Mouse (Mus musculus): ENCODE data around the gene Samd8.

Gene Samd8

DNA sequence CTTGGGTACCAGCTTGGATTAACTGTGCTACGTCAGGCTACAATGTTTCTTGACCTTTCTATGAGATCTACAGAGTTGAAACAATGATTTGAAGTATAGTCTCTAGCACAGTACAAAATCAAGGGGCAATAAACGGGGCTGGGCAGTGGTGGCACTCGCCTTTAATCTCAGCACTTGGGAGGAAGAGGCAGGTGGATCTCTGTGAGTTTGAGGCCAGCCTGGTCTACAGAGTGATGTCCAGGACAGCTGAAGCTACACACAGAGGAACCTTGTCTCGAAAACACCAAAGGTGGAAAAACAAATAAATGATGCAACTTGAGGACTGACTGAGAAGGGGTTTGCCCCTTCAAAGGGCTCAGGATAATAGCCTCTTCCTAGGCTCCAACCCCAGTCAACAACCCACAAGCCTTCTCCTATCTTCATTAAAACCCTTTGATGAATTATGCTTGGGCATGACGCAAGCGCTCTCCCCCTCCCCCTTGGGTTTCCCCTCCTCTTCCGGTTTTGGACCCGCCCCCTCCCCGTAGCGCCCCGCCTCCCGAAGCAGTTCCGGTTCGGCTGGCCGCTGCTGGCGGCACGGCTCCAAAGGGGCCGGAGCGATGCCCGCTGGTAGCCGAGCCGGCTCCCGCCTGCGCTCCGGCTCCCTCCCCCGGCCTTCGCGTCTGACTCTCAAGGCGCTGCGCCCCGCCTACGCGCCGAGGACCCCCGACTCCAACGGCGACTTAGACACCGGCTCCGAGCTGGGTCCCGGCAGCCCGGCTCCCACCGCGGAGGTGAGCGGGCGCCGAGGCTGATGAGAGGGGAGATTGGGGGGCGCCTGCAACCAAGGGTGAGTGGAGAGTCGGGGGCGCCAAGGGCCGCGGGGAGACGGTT lies at the start of gene Samd8:
Gene Samd8, plus strand, starts transcription at position 524 of the 873 bp plus-strand sequence.
- DNase-seq, result peak; percentile 79

DNA sequence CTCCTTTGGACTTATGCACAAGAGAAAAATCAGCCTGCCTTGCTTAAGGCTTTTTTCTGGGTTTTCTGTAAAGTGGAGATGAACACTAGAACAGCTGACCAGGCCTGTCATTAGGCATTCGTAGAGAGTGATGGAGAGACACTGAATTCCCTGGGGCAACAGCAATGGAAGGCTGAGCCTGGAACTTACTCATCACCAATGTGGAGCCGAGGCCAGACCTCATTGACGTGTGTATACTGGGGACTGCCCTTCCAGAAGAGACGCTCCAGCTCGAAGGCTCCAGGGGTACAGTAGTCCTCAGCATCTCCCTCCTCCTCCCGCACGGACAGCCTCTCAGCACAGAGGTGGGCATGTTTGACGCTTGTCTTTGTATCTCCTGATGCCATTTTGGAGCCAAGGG lies 47.6 kb upstream of the Samd8 start:
- DNase-seq, result no peak

- no peak for DNase-seq
Measured at GRCm38 (mm10) chr14:21703255-21703654, 47.1 kb upstream of the Samd8 start.

DNA sequence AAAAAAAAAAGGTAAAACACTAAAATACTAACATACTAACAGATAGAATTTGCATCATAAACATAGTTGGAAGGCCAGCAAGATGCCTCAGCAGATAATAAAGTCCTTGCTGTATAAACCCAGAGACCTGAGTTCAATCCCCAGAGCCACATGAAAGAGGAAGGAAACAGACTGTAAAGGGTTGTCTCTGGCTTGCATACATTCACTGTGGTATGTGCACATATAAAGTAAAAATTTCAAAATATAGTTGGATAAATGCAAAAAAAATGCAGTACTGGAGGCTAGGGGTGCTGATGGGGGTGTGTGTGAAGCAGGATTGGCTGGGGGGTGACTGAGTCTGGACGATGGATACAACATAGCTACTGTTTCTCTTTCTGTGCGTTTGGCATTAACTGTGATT lies 44.9 kb upstream of the Samd8 start:
- DNase-seq, result no peak

GRCm38 (mm10) chr14:21706759-21707571 lies 43.4 kb upstream of the Samd8 start:
- DNase-seq, result no peak

DNA sequence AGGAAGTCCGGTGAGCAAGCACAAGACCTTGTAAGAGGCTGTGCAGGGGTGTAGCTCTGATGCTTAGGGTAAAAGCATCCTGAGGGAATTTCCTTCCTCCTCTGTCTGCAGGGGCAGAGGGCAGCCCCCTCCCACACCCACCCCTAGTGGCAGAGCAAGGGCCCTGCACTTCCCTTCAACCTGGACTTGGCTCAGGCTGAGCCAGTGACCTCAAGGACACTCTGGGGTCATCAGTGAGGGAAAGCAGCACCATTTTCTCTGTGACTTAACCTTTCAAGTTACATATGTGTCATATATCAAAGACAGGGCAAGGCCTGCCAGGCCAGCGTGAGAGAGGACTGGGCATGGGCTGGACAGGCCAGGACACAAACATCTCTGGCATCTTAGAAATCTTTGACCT lies 40.8 kb upstream of the Samd8 start:
- no peak for DNase-seq

GRCm38 (mm10) chr14:21711231-21711630 lies 39.1 kb upstream of the Samd8 start:
- no peak for DNase-seq

DNA sequence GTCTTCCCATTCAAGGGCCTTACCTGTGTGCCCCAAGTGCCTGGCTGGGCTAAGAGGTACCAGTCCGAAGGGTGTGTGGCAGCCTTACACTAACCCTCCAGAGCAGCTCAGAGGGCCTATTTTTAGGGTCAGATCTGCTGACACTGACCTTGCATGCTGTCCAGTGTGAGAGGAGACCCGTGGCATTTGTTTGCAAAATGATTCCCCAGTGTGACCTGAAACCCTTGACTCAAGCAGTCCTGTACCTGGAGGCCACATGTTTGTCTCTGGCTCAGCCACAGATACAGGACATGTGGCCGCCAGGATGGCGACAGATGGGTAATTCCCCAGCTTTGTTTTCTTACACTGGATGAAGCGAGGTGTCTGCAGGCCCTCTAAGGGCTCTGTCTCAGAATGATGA lies 35.8 kb upstream of the Samd8 start, which contains the start of gene Dupd1:
Gene Dupd1, minus strand, starts transcription at position 91 of the 400 bp plus-strand sequence.
- no peak for DNase-seq

GRCm38 (mm10) chr14:21719646-21720383 lies 30.5 kb upstream of the Samd8 start:
- DNase-seq, result no peak

GRCm38 (mm10) chr14:21720430-21721205 lies 29.7 kb upstream of the Samd8 start:
- no peak for DNase-seq

DNA sequence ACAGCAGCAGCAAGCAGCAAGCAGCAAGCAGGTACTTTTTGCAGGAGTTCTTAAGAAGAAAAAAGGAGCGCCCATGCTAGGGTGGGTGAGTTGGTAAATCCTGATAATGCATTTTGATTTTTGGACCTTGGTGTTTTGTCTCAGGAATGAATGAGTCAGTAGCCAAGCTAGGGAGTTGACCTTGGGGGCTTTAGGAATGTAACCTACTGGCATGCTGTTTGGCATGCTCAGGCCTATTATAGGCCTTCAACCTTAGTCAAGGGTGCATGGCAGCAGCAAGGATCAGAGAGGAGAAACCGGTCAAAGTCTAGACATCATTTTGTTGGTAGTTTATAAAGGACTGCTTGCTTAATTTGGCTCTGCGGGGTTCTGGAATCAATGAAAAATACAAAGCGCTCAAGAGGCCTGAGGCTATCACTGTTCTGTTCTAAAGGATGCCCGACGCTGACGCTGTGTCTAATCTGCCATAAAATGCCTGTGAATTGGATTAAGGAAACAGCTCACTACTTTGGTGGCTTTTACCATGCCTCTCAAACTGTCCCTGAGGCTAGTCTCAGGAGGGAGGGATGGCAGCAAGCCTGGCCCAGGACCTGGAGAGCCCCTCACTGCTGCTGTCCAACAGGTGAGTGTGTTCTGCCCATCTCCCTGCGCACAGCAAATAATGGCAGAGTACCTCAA lies 28.2 kb upstream of the Samd8 start:
- no peak for DNase-seq

DNA sequence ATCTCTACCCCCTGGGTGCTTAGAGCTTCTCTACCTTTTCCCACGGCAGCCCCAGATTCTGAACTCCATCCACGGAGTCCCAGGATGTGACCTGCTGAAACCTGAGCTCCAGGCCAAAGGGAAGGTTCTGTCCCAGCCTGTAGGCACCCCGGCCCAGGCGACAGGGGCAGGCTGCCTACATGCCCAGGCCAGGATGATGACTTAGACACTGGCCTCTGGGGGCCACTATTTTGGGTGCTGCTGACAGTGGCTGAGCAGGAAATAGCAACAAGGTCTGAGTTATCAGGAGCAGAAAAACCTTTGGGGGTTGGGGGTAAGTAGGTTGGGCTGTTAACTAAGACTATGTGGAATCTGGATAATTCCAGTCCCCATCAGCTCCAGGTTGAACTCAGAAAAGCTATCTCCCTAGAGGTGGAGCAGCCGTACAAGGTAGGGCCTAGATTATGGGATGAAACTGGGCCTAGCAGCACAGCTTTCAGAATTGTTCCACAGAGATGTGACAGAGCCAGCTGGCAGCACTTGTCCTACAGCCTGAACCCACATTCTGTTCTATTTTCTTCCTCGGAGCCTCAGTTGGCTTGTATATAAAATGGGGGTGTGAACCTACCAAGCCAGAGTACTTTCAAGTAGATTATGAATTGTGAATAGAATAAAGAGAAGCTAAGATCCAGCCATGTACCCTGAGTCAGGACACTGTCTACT lies 21.1 kb upstream of the Samd8 start:
- DNase-seq, result no peak

- no peak for DNase-seq
Measured at GRCm38 (mm10) chr14:21729936-21730335, 20.4 kb upstream of the Samd8 start.

DNA sequence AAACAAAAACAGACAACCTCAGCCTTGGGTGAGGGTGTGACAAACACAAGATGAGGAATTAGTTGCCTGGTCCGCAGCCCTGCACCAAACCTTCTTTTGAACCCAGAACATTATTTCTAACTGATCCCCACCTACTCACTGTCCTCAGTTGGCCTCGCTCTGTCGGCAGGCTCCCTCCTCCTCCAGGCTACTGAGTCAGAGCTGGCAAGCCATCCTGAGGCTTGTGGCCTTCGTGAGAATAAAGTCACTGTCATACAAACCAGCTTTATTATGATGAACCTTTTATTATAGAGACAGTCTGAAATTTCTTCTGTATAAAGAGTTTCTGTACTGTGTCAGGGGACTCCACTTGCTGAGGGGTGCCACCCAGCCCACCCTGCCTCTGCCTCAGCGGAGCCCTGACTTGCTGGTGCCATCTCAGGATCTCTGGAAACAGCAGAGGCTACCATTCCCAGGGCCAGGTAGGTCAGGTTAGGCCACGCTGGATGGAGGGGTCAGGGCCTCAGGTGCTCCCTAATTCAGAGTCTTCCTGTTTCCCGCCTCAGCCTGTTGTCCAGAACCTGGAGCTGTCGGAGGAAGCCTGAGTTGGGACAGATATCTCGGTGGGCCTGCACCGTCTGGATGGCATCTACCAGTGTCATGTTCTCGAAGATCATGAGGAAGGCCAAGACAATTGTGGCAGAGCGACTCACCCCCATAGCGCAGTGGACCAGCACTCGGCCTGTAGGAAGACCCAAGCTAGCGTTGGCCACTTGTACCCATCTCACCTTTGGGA lies 17.0 kb upstream of the Samd8 start:
- DNase-seq, result no peak

DNA sequence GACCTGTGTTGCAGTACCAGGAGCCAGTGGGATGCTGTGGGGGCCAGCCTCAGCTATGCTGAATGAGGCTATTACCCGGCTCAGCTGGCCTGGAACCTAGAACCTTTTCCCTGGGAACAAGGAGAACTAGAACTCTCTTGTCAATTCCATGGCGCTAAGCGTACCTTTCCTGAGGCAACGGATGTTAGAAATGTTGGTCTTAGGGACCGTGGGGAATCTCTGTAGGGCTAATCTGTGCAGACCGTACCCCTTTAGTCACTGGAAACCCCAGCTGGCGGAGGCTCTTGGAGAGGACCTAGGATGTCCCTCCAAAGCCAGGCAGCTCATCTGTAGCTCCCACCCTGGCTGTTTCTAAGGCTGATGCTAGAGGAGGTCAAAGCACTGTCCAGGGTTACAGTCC lies 10.0 kb upstream of the Samd8 start:
- no peak for DNase-seq

DNA sequence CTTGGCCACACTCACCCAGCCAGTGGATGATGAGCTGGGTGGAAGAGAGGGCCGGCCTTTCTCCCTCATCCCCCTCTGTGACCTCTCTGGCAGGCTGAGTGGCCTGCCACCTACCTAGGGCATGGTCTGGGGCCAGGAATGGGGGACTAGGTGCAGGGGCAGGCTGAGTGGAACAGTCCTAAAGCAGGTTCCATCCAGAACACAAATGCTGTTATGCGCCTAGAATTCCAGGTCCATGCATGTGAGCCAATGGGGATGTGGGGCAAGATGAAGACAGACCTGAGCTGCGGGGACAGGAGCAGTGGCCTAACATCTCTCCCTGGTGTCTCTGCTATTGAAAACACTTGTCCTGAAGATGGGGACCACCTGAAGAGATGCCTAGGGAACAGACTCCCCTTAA lies 9.0 kb upstream of the Samd8 start:
- no peak for DNase-seq

- DNase-seq, result peak; percentile 51
Measured at GRCm38 (mm10) chr14:21741786-21742185, 8.5 kb upstream of the Samd8 start.

- DNase-seq, result no peak
Measured at GRCm38 (mm10) chr14:21742441-21742840, 7.9 kb upstream of the Samd8 start.

DNA sequence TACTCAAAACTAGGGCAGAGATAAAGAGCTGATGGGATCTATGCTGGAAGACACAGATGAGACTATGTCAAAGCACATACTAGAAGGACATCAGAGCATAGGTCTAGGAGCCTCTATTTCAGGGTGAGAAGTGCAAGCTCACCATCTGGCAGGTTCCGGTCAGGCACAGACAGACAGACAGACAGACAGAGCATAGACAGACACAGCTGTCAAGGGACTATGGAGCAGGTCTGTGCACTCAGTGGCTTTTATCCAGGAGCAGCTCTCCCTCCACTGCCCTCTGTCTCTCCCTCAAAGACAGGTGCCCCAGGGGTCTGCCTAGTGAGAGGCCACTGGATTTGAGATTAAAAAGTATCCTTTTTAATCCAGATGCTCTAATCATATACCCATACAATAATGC lies 6.2 kb upstream of the Samd8 start:
- no peak for DNase-seq

- no peak for DNase-seq
Measured at GRCm38 (mm10) chr14:21745149-21745548, 5.2 kb upstream of the Samd8 start.

Measured in kidney, adult 11 months (tissue).